Mouse (Mus musculus) midbrain, embryonic 10.5 days (tissue): ENCODE measurements around the gene Szrd1. TPM values are rescaled to one million over a fixed set of nuclear protein-coding genes. Genes with fewer than 3 reads are reported as not detected.

ENCODE experiments used
- DNase-seq: peaks from one replicate; pipeline ENCODE4 v3.0.0-alpha.2; 2017; ENCODE audit warnings: low spot score
- H3K27ac ChIP-seq: fragments of 300-500 bp; sonication (generic); replicated peaks from 2 replicates; pipeline ENCODE4 v1.5.1; 2016; ENCODE audit warnings: mild to moderate bottlenecking
- H3K27me3 ChIP-seq: fragments of 300-500 bp; sonication (generic); 2 replicates; pipeline ENCODE4 v1.6.1; 2016; ENCODE audit warnings: low read depth, mild to moderate bottlenecking; ENCODE audit not compliant: poor library complexity, severe bottlenecking
- H3K36me3 ChIP-seq: fragments of 300-500 bp; sonication (generic); 2 replicates; pipeline ENCODE4 v1.6.1; 2016; ENCODE audit warnings: mild to moderate bottlenecking, moderate library complexity
- H3K4me1 ChIP-seq: fragments of 300-500 bp; sonication (generic); 2 replicates; pipeline ENCODE4 v1.6.1; 2016
- H3K4me3 ChIP-seq: fragments of 300-500 bp; sonication (generic); 2 replicates; pipeline ENCODE4 v1.5.1; 2016; ENCODE audit warnings: mild to moderate bottlenecking, moderate library complexity
- H3K9me3 ChIP-seq: fragments of 300-500 bp; sonication (generic); replicated peaks from 2 replicates; pipeline ENCODE4 v1.6.1; 2016; ENCODE audit warnings: mild to moderate bottlenecking
- WGBS: fragments of 180-500 bp; shearing (Covaris S2); methylation state at CpG from one replicate; pipeline ENCODE4 v1.1.7; 2016; 5-methylcytosine and 5-hydroxymethylcytosine counted together
- polyA plus RNA-seq: library from polyadenylated mRNA; unstranded; fragments of >200 nt; fragmentation: Nextera tagmentation; extraction: Ambion mirVana; gene quantifications from 2 replicates; pipeline ENCODE4 v1.2.1, GENCODE M21; 2016

Gene Szrd1
- polyA plus RNA-seq, 1 experiment from 2014 or later: 36.3 TPM

DNA sequence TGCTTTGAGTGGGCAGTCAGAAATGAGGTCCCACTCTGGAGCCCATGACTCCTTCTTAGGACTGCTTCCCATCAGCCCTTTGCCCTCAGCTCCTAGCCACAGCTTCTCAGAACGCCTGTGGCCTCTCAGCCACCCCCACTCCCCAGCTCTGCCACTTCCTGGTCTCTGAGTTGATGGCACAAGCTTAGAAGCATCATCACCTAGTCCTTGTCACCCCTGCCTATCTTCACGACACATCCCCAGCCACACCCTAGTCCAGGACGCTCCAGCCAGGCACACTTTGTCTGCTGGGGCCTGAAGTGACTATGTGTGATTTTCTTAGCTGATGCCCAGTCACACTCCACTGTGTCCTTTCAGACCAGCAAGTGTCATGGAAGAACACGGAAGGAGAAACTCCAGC is 40.6 kb downstream of the Szrd1 start:
- Histone ChIP-seq H3K27ac (no peak overlapping the region), H3K27me3 (no peaks in the 10 kb centered on the region), H3K36me3 (no peaks in the 10 kb centered on the region), H3K4me3 (no peak overlapping the region), H3K4me1 (peaks cover 10% of the 10 kb centered on the region), H3K9me3 (0 out of 2 replicates have a peak, but pooled peaks cover 6% of the 10 kb centered on the region)
- WGBS: 81% methylated on average over 4 of the region's 4 CpGs
- no peak for DNase-seq

- Histone ChIP-seq H3K4me3 (no peak overlapping the region; the same call in 1 of the 2 replicates), H3K36me3 (no peaks in the 10 kb centered on the region), H3K9me3 (0 out of 2 replicates have a peak, but pooled peaks cover 4% of the 10 kb centered on the region), H3K27ac (no peak overlapping the region), H3K27me3 (no peaks in the 10 kb centered on the region), H3K4me1 (peaks cover 10% of the 10 kb centered on the region)
- 20% methylated on average over 9 of the region's 9 CpGs for WGBS
- DNase-seq: no peak
Measured at GRCm38 (mm10) chr4:141096710-141097109, 42.9 kb downstream of the Szrd1 start.

GRCm38 (mm10) chr4:141095016-141095415 is 44.6 kb downstream of the Szrd1 start:
- no peak for DNase-seq
- Histone ChIP-seq H3K9me3 (no peaks in the 10 kb centered on the region), H3K36me3 (no peaks in the 10 kb centered on the region), H3K4me1 (peaks cover 10% of the 10 kb centered on the region), H3K4me3 (no peak overlapping the region), H3K27ac (no peak overlapping the region), H3K27me3 (no peaks in the 10 kb centered on the region)
- WGBS: 85% methylated on average over 10 of the region's 10 CpGs

DNA sequence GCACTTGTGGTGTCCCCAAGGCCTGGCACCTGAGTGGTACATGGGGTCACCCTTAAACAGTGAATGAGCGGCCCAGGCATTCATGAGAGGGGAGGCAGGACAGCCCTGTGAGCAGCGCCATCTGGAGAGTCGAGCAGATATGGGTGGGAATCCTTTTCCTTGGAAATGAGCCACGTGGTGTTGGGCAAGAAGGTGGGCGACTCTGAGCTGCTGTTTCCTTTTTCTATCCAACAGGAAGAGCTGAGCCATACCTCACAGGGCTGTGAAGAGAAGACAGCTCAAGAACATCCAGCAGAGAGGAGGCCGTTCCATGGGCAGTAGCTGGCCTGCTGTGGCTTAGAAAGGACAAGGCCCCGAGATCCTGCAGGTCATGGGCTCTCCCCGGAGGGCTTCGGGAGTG is 50.9 kb downstream of the Szrd1 start:
- Histone ChIP-seq H3K27me3 (no peaks in the 10 kb centered on the region), H3K9me3 (no peaks in the 10 kb centered on the region), H3K4me1 (peaks cover 6% of the 10 kb centered on the region; the same call in 1 of the 2 replicates), H3K36me3 (no peaks in the 10 kb centered on the region), H3K27ac (no peak overlapping the region), H3K4me3 (no peak overlapping the region)
- WGBS: 80% methylated on average over 9 of the region's 9 CpGs
- DNase-seq: no peak

GRCm38 (mm10) chr4:141088033-141088432 is 51.5 kb downstream of the Szrd1 start, which contains the start of gene Spata21:
Gene Spata21 (plus strand): TSS chr4:141088333.
- H3K4me3 ChIP-seq: no peak within 1 kb of the TSS
- no peak for DNase-seq
- H3K27me3 ChIP-seq: no peaks in the 10 kb centered on the region
- no peaks in the 10 kb centered on the region for H3K36me3 ChIP-seq
- H3K9me3 ChIP-seq: no peaks in the 10 kb centered on the region
- H3K27ac ChIP-seq: no peak within 1 kb of the TSS
- peaks cover 6% of the 10 kb centered on the region; the same call in 1 of the 2 replicates for H3K4me1 ChIP-seq
- 83% methylated on average over 6 of the region's 6 CpGs for WGBS

DNA sequence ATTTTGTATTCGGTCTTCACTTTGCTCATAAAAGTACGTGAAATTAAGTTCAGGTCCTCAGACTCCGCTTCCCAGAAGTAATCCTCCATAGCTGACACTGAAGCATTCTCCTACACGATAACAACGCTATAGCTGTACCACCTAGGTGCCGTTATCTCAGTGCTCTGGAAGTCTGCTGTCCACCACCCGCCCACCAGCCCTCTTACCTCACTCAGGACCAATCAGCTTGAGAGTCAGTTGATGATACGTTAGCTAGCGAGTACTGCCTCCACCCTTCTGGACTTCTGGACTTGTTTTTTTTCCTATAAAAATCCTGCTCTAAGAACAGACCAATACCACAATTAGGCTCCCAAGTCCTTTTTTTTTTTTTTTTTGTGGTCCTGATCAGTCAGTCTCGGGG is 52.7 kb downstream of the Szrd1 start:
- Histone ChIP-seq H3K27me3 (no peaks in the 10 kb centered on the region), H3K4me3 (no peak overlapping the region), H3K9me3 (no peaks in the 10 kb centered on the region), H3K4me1 (peaks cover 6% of the 10 kb centered on the region; the same call in 1 of the 2 replicates), H3K27ac (no peak overlapping the region), H3K36me3 (no peaks in the 10 kb centered on the region)
- no peak for DNase-seq
- WGBS: 86% methylated on average over 10 of the region's 10 CpGs

DNA sequence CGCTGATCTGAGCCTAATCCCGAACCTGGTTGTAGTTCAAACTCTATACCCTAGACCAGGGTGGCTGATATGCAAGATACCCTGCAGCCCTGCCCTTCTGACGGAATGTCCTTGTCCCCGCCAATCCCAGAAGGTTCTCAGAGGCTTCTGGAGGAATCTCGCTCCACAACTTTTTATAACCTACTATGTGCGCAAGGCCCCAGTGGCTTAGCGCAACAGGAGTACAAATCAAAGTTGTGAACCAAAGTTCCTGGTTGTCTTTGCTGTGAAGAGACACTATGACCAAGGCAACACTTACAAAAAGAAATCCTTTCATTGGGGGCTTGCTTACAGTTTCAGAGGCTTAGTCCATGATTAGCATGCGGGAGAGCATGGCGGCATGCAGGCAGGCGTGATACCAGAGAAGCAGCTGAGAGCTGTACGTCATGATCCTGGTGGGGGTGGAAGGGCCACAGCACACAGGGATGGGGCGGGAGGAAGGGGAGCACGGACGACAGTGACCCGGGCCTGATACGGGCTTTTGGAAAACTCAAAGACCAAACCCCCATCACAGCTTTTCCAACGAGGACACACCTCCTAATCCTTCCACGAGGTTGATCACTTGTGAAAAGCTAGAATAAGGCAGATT is 61.0 kb downstream of the Szrd1 start:
- no peaks in the 10 kb centered on the region for H3K9me3 ChIP-seq
- H3K36me3 ChIP-seq: peaks cover 25% of the 10 kb centered on the region
- WGBS: 75% methylated on average over 18 of the region's 18 CpGs
- H3K4me1 ChIP-seq: peaks cover 16% of the 10 kb centered on the region
- peak overlapping the region; percentile 84 for H3K27ac ChIP-seq
- DNase-seq: no peak
- H3K4me3 ChIP-seq: peak overlapping the region; percentile 98; the same call in 1 of the 2 replicates
- no peaks in the 10 kb centered on the region for H3K27me3 ChIP-seq

DNA sequence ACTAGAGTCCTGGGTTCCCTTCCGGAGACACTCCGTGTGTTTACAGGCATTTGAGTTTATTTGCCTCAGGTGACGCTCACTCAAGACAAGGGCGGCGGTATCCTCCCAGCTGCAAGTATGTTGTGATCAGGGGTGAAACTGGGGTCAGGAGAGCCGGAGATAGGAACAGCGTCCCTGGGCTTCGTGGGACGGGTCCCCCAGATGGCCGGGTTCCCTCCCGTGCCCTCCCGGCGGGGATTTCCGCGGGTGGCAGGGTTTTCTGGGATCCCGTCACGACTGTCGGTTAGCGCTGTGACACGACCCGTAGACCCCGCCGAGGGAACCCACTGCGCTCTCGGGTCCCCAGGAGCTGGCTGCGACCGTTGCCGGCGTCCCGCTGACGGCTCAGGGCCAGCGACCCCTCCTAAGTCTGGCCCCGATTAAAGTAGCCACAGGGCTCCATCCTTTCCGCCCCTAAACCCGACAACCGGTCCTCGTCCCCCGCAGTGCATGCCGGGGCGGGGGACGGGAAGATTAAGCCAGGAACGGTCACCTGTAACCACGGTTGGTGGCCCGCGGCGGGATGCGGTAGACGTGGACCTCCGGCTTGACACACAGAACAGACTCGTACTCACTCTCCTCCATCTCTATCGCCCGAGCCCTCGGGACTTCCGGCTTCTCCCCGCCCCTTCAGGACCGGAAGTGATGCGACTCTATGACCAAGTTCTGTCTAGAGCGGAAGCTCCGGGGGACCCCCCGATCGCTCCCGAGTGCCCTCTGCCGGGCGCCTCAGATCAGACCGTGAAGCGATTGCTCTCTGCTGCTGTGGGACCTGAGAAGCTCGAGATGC is 61.7 kb downstream of the Szrd1 start, which contains the start of gene Necap2:
Necap2 (minus strand) TSS at position 677 of the 829 bp plus-strand sequence.
- peak within 1 kb of the TSS; percentile 84 for H3K27ac ChIP-seq
- under 1% methylated on average over 67 of the region's 67 CpGs for WGBS

GRCm38 (mm10) chr4:141076761-141077506 is 62.6 kb downstream of the Szrd1 start:
- WGBS: 84% methylated on average over 17 of the region's 17 CpGs
- peak overlapping the region; percentile 98 for H3K4me3 ChIP-seq

More for the DNA sequence above, 61.7 kb downstream of the Szrd1 start, which contains the start of gene Necap2:
- Histone ChIP-seq H3K27me3 (no peaks in the 10 kb centered on the region), H3K4me3 (peak within 1 kb of the TSS; percentile 98), H3K4me1 (peaks cover 16% of the 10 kb centered on the region), H3K36me3 (peaks cover 32% of the 10 kb centered on the region), H3K9me3 (no peaks in the 10 kb centered on the region)
- DNase-seq: peak; percentile 95

GRCm38 (mm10) chr4:141074109-141074508 is 65.5 kb downstream of the Szrd1 start:
- Histone ChIP-seq H3K27me3 (no peaks in the 10 kb centered on the region), H3K4me3 (no peak overlapping the region), H3K27ac (no peak overlapping the region), H3K9me3 (no peaks in the 10 kb centered on the region), H3K4me1 (peaks cover 16% of the 10 kb centered on the region), H3K36me3 (peaks cover 70% of the 10 kb centered on the region)
- 96% methylated on average over 4 of the region's 4 CpGs for WGBS
- no peak for DNase-seq

More at GRCm38 (mm10) chr4:141076761-141077506, 62.6 kb downstream of the Szrd1 start:
- 0 out of 2 replicates have a peak overlapping the region, but pooled peaks have one; percentile 84 for H3K27ac ChIP-seq
- no peak for DNase-seq
- no peaks in the 10 kb centered on the region for H3K27me3 ChIP-seq
- H3K4me1 ChIP-seq: peaks cover 16% of the 10 kb centered on the region
- no peaks in the 10 kb centered on the region for H3K9me3 ChIP-seq
- H3K36me3 ChIP-seq: peaks cover 42% of the 10 kb centered on the region

GRCm38 (mm10) chr4:141073661-141074060 is 65.9 kb downstream of the Szrd1 start:
- H3K4me3 ChIP-seq: no peak overlapping the region
- WGBS: 96% methylated on average over 9 of the region's 9 CpGs
- H3K27me3 ChIP-seq: no peaks in the 10 kb centered on the region
- H3K36me3 ChIP-seq: peaks cover 75% of the 10 kb centered on the region
- peaks cover 16% of the 10 kb centered on the region for H3K4me1 ChIP-seq
- H3K27ac ChIP-seq: no peak overlapping the region
- H3K9me3 ChIP-seq: no peaks in the 10 kb centered on the region
- DNase-seq: no peak

- Histone ChIP-seq H3K4me3 (no peak overlapping the region), H3K27me3 (no peaks in the 10 kb centered on the region), H3K4me1 (peaks cover 13% of the 10 kb centered on the region), H3K36me3 (peaks cover 86% of the 10 kb centered on the region), H3K9me3 (no peaks in the 10 kb centered on the region), H3K27ac (no peak overlapping the region)
- 98% methylated on average over 11 of the region's 11 CpGs for WGBS
- no peak for DNase-seq
Measured at GRCm38 (mm10) chr4:141072502-141072901, 67.1 kb downstream of the Szrd1 start.
